Mouse (Mus musculus) G1E (cell line): ENCODE data around the gene Zbp1.

Experiments used
- CTCF ChIP-seq: IDR thresholded peaks from 2 replicates; pipeline ENCODE4 v1.5.1; 2012; ENCODE audit warnings: low read depth, low read length, inconsistent platforms, mixed read lengths
- GATA1 ChIP-seq: IDR thresholded peaks from 2 replicates; pipeline ENCODE4 v1.6.1; 2012; ENCODE audit warnings: borderline replicate concordance, low read length, inconsistent platforms, mixed read lengths
- POLR2AphosphoS5 ChIP-seq: IDR thresholded peaks from 2 replicates; pipeline ENCODE4 v1.6.1; 2012; ENCODE audit warnings: low read depth, low read length, inconsistent platforms; ENCODE audit not compliant: insufficient replicate concordance
- TAL1 ChIP-seq: conservative IDR thresholded peaks from 2 replicates; pipeline ENCODE4 v1.6.1; 2012; ENCODE audit warnings: low read depth, low read length, inconsistent platforms, mixed read lengths

GRCm38 (mm10) chr2:173266349-173267112 lies 47.8 kb upstream of the Zbp1 start:
- TF ChIP-seq CTCF, result no peak
- TF ChIP-seq GATA1, result no peak
- TF ChIP-seq POLR2AphosphoS5, result no peak
- TF ChIP-seq TAL1, result no peak
